Mouse (Mus musculus) cerebral cortex, adult 2 months (tissue): ENCODE results near the gene Vps45.

ENCODE experiments used
- WGBS: fragments of 180-500 bp; shearing (Covaris S2); methylation state at CpG from one replicate; pipeline ENCODE4 v1.1.7; 2018; 5-methylcytosine and 5-hydroxymethylcytosine counted together

Gene Vps45

DNA sequence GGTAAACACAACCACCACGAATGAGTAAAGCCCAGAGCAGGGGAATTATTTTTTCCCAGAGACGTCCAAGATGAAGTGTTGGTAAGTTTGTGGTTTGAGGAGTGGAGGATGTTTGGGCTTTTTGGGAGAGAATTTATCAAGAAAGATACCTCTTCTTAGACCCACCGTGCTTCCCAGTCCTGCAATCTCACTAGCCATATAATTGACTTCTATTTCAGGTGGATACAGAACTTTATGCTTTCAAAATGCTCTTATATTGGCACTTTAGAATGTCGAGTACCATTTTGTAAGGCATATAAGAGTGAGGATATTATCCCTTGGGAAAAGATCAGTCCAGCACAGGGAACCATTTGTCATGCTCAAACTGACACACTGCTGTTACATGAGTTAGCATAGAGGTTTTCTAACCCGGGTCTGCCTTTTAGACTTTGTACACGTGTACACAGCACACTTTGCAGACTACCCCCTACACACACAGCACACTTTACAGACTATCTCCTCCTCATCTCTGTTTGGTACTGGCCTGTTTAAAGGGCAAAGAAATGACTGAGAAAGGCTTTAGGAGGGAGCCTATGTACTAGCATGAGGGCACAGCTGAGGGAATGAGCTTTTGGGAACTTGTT lies 61.7 kb downstream of the Vps45 start:
- WGBS, result 16% methylated on average over 6 of the region's 6 CpGs

DNA sequence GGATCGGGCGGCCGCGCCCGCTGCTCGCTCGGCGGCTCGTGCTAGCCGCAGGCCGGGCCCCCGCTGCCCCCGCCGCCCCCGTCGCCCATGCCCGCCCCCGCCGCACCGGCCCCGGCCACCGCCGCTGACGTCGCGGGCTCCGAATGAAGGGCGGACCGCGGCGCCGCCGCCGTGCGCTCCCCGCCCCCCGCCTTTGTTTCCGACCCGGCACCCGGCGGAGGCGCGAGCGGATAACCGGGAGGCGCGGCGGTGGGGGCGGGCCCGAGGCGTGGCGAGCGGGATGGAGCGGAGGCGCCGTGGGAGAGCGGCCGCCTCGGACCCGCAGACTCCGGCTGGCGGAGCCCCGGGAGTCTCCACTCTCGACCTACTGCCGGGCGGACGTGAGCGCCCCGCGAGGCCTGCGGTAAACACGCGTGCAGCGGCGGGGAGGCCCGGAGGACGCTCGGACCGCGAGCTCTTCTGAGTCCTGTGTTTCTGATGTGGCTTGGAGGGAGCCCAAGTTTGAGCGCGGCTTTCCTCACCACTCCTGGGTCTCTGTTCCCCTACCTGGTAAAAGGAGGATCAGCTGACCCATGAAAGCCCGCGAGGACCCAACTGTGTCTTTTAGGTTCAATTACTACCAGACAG lies 62.4 kb downstream of the Vps45 start, which contains the start of gene Plekho1:
TSS of gene Plekho1 (minus strand) at position 200 of the 627 bp plus-strand sequence.
- under 1% methylated on average over 82 of the region's 84 CpGs for WGBS

GRCm38 (mm10) chr3:95994975-95995801 lies 63.1 kb downstream of the Vps45 start:
- WGBS, result 2% methylated on average over 49 of the region's 51 CpGs

DNA sequence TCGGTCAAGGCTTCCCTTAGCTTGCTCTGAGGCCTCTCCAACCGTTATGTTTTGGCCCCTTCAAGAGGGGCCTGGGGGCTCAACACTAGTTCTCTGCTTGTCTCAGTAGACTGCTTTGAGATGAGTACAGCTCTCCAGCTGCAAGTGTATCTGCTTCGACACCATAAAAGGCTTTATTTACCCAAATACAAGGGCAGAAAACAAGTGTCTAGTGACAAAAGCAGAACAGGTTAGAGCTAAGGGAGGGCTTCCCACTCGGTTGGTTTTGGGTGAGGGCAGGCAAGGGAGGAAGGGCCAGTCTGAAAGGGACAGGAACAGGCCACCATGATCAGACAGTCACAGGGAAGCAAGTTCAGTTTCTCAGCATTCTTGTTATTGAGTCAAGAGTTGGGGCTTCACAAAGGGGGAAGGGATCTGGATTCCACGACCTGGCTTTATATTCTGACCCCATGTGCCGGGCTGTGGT lies 63.9 kb downstream of the Vps45 start:
- WGBS, result 19% methylated on average over 6 of the region's 6 CpGs

DNA sequence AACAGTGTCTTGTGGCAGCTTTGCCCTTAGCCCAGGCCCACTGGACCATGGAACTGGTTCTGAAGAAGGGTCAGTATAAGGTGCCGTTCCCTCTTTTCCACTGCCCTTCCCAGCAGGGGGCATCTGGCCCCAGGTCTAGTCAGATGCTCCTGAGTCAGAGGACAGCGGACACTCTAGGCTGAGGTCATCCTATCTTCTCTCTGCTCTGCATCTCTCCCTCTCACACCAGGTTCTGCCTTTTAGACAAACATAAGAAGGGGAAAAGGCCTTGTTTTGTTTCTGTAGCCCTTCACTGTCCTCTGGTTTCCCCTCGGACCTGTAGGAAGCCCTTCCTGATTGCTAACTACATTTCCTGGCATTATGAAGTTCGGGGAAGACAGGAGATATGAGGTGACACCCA lies 64.4 kb downstream of the Vps45 start:
- 14% methylated on average over 4 of the region's 4 CpGs for WGBS

DNA sequence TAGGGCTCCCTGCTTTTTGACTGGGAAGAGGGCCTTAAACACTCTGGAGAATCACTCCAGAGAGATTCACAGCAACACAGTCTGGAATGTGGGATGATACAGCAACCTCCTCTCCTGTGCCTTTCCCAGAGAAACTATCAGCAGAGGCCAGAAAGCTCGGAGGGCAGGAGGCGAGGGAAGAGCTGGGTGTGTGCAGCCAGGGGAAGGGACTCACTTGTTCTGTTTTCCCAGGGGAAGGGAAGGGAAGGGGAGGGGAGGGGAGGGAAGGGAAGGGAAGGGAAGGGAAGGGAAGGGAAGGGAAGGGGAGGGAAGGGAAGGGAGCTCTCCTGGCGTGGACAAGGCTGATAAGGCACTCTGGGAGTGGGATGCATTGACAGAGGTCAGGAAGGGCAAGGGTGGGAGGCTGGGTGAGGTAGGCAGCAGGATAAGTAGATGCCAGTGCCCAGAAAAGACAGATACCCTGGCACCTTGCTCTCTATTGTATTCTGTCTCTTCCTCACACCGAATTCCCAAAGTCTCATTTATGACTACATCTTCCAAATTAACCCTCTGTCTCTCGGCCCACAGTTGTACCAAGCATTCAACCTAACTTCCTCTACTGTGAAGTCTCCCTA lies 65.2 kb downstream of the Vps45 start:
- 24% methylated on average over 5 of the region's 5 CpGs for WGBS

DNA sequence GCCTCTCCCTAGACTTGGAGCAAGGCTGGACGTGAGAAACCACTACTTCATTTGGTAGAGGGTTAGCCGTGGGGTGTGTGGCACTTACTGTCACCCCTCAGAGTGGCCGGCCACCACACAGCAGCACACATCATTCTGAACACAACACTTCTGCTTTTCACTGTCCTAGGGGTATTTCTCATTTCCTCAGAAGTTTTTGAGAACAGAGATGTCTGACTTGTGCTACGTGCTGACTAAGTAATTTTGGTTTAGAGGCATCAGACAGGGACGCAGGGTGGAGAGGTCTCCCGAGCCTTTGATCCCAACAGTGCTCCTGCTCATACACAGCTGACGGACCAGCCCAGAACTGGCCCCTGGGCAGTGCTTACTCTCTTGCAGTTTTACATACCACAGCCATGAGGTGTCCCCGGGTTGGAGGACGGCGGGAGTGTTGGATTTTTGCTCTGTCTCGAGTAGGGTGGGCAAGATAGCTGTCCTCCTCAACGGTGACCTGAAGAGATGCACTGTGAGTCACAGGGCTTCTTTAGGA lies 67.8 kb downstream of the Vps45 start:
- 83% methylated on average over 12 of the region's 12 CpGs for WGBS

DNA sequence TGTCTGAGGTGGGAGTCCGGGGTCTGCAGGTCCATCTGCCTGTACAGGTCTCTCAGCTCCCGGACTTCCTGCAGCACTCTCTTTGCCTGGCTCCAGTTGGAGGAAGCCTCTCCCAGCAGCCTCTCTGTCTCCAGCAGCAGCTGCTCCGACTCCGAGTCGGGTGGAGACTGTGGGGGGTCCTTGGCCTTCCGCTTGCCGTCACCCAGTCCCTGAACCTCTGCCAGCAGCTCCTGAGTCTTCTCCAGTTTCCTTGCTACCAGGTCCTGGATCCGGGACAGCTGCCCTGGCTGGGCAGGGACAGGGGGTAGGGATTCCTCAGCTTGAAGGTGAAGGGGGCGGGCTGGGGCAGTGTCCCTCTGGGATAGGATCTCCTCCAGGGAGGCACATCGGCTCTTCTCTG lies 69.3 kb downstream of the Vps45 start:
- whole genome bisulfite sequencing, result 46% methylated on average over 10 of the region's 10 CpGs

DNA sequence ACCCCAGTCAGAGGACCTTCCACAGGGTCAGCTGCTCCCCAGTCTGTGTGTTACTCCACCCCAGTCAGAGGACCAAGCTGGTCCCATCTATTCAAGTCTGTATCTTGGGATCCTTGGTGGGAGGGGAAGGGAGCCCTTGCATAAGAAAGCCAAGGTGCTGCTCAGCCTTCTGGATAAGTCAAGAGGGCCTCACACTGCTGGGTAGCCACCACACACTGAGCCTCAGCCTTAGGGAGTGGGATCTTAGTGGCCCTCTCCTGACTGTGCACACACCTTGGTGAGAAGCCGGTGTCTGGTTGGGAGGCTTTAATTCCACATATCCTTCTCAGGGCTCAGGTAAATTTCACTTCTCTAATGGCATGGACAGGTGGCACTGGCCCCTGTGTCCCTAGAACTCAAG lies 70.1 kb downstream of the Vps45 start:
- 93% methylated on average over 1 of the region's 1 CpGs for WGBS

DNA sequence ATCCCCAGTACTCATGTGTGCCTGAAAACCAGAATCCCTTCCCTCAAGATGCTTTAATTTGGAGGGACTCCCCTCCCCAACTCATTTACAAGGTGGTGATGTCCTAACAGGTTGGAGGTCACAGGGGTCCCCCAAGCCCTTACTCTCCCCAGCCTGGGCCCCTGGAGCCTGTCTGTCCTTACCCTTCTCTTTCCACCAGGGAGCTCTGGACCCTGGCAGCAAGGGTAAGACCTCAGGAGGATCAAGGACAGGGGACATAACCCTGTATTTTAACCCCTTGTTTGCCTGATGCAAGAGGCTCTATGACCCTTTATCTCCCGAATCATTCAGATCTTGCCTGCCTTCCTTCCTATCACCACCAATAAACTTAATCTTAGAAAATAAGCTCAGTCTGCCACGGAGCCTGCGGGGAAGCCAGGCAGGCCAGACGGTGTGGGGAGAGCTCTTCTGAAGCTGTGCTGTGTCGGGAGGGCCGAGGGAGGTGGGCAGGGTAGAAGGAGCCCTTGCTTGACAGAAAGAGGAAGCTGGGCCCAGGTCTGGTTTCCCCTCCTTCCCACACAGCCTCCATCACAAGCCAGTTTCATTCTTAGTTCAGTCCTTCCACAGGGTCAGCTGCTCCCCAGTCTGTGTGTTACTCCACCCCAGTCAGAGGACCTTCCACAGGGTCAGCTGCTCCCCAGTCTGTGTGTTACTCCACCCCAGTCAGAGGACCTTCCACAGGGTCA lies 70.7 kb downstream of the Vps45 start:
- WGBS, result 46% methylated on average over 6 of the region's 6 CpGs

DNA sequence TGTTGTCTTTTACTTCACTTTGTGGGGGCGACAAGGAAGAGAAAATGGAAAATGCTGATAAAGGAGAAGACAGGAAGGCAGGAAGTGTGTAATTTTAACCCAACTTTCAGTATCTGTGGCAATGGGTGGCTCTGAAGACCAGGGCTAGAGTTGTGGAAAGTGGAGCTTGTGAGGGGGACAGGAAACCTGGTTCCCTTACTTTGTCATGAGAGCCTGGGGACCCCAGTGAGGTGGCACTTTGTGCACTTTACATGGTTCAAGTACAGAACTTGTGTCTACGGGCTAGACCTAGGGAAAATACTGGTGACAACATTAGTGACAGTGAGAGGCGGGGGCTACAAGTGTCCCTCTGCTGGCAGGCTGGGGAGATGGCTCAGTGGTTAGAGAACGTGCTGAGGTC lies 71.3 kb downstream of the Vps45 start:
- 68% methylated on average over 4 of the region's 4 CpGs for WGBS

DNA sequence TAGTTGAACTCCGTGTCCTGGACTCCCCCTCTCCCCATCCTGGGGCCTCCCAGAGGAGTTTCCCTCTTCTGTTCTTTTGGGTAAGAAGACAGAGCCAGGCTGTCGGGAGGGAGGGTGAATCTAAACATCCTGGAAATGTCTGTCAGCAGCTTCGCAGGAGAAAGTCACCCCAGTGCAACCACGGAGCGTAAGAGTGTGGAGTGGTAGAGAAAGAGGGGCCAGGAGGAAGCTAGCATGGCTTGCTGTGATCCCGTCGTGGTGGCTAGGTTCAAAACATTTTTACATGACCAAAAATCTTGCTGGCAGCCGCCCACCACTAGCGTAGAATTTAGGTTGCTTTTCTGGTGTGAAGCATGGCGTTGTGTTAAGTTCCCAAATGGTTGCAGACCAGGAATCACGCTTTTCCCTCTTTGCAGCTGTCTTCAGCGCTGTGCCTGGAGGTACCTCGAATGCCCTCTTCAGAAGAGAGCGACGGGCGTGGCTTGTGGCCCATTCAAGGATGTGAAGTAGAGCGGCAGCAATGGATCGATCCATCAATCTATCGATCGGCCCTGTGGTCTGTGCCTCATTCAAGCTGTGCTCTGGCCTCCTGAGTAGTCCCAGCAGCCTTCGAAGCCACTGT lies 72.2 kb downstream of the Vps45 start:
- WGBS, result 11% methylated on average over 21 of the region's 21 CpGs

DNA sequence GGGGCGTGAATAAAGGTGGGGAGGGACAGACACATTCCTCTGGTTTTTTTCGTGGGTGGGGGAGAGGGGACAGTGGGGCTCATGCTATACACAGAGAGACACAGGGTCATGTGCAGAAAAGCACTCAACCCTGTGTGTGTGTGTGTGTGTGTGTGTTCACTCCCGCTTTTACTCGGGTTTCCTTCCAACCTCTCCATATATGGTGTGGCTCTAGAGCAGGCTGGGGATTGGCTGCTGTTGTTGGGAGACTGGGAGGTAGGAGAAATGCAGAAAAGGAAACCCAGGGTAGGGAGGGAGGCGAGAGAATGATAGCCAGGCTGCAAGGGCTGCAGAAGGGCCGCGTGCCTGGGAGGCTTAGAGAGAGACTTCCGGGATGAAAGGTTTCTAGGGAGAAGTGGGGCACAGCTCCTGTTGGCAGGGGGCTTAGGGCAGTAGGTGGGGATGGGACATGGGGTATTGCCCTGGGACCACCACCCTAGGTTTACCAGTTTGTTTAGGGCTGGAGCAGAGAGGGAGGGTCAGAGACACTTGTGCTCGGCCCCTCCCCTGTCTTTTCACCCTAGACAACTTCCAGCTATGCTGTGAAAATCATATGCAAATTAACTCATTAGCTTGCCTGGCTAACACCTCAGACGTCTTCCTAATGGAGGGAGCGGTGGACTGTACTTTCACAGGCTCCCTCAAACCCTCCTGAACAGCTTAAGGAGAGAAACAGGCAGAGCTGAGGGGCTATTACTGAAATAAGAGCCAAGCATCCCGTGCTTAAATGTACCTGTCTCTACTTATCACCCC lies 72.9 kb downstream of the Vps45 start:
- WGBS, result 7% methylated on average over 12 of the region's 12 CpGs

DNA sequence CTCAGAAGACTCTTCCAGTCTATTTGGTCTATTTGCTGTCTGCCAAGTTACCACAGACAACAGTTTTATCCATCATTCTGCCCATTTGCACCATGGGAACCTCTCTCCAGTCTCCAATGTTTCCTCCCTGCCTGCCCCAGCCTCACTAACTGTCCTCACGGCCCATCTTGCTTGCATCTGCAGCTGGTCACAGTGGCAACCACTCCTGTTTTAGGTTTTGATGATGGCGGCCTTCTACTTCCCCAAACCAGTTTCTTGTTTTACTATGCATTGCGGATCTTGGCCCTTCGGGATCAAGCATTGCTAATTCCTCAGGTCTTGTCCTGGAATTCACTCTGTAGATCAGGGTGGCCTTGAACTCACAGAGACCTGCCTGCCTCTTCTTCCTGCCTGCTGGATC lies 76.1 kb downstream of the Vps45 start:
- 91% methylated on average over 4 of the region's 4 CpGs for WGBS

GRCm38 (mm10) chr3:95980276-95980970 lies 77.8 kb downstream of the Vps45 start:
- 88% methylated on average over 12 of the region's 12 CpGs for WGBS

- WGBS, result 47% methylated on average over 9 of the region's 9 CpGs
Measured at GRCm38 (mm10) chr3:95978265-95978664, 80.0 kb downstream of the Vps45 start.

- WGBS, result 96% methylated on average over 7 of the region's 7 CpGs
Measured at GRCm38 (mm10) chr3:95977587-95977986, 80.7 kb downstream of the Vps45 start.

- WGBS, result 74% methylated on average over 3 of the region's 3 CpGs
Measured at GRCm38 (mm10) chr3:95977079-95977478, 81.2 kb downstream of the Vps45 start.

DNA sequence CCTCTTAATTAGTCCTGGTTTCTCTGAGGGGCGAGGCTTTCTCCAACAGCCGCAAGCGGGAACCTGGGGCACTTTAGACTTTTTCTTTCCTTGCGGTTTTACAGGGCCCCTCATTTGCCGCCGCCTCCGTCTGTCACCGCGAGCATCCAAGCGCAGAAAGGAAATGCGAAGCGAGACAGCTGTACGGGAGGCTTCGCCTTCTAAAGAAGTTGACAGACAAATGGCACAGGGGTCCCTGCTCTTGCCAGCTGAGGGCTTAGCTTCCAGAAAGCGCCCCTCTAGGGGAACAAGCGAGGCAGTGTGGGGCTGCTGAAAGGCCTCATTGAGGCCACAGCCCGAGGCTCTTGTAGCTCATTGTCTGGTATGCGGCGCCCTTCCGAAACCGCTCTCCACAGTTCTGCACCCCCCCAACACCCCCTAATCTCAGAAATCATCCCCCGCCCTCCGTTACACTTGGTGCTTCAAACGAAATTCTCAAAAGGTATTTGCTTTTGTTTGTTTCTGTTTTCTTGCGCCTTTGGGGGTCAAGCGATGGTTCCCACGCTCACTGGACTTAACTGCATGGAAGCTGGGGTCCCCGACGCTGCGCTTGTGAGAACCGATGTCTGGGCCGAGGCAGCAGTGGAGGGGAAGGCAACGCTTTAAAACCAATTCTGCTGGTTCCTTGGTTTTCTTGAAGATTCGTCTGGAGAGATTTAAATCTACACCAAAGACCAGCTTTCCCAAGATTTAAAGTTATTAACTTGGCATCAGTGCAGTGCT lies 85.2 kb downstream of the Vps45 start:
- 19% methylated on average over 34 of the region's 34 CpGs for WGBS
